Mouse (Mus musculus) cerebellum, postnatal 4 days (tissue): ENCODE results near the gene Il13ra2.
"Not testable (repeated sequence)": the region's sequence is repeated elsewhere in the genome, so short reads cannot be mapped to it uniquely, and the experiment has no call there.

Experiments
- DNase-seq, 2 experiments: peaks; one replicate each; pipeline ENCODE4 v3.0.0; 2022; ENCODE audit warnings: low spot score in 2 of 2, mixed read lengths in 1 of 2

Il13ra2 gene

GRCm38 (mm10) chrX:147429129-147429528 is at the start of gene Il13ra2:
Il13ra2 (minus strand) TSS chrX:147429192.
- no peak for DNase-seq

DNA sequence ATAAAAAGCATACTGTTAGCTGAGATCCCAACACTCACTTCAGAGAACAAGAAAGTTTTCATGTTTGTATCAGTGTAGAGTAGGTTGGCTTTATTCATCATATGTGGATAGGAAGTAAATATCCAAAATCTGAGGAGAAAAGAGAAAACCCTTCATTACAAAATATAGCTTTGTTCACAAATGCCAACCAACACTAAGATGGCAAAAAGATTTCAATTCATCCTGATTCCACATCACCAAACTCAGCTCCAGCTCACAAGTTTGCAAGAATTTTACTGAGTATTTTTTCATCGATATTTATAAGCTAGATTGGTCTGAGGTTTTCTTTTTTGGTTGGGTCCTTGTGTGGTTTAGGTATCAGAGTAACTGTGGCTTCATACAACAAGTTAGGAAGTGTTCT is 24.6 kb upstream of the Il13ra2 start, which contains the start of gene Vmn1r239-ps:
Gene Vmn1r239-ps (minus strand): TSS at position 101 of the 400 bp plus-strand sequence.
- not testable (repeated sequence) for DNase-seq

GRCm38 (mm10) chrX:147443386-147443785 is 14.4 kb upstream of the Il13ra2 start:
- DNase-seq, result no peak

DNA sequence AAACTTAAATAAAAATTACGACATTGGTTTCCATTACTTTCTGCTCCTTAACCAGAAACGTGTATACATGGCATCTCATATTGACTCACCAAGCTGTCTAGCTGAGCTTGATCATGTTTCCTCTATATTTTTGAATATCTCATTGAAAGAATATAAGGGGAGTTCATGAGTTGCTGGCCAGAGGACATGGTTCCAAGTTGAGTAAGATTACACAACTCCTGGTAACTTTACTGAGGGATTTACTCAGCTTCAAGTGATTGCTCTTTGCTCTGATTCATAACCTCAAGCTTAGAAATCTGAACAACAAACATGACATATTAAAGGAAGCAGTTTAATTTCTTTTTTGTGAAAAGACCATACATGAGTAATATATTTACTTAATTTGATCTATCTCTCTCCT is 6.4 kb upstream of the Il13ra2 start:
- DNase-seq, result no peak

- DNase-seq, result no peak
These were observed 761 bp upstream of the Il13ra2 start for GRCm38 (mm10) chrX:147429753-147430152.

GRCm38 (mm10) chrX:147393446-147393845 is 35.5 kb downstream of the Il13ra2 start:
- no peak for DNase-seq

GRCm38 (mm10) chrX:147349167-147349566 is 79.8 kb downstream of the Il13ra2 start:
- no peak for DNase-seq
